Mouse (Mus musculus) hindbrain, postnatal 0 days (tissue): ENCODE data around the gene Uba6. TPM values are rescaled to one million over a fixed set of nuclear protein-coding genes. Genes with fewer than 3 reads are reported as not detected.

ENCODE experiments used
- ATAC-seq: fragments of 200-750 bp; cut with Nextera tagmentation; 2 replicates; pipeline ENCODE4 v1.8.0; 2017; ENCODE audit warnings: mild to moderate bottlenecking, moderate TSS enrichment, moderate library complexity
- DNase-seq: peaks from one replicate; pipeline ENCODE4 v3.0.0-alpha.2; 2015; ENCODE audit warnings: low spot score
- H3K27ac ChIP-seq: fragments of 300-500 bp; sonication (generic); 2 replicates; pipeline ENCODE4 v1.5.1; 2014; ENCODE audit warnings: mild to moderate bottlenecking
- H3K27me3 ChIP-seq: fragments of 300-500 bp; sonication (generic); 2 replicates; pipeline ENCODE4 v1.6.1; 2014; ENCODE audit warnings: low read length, mixed read lengths; ENCODE audit not compliant: insufficient read depth
- H3K36me3 ChIP-seq: fragments of 300-500 bp; sonication (generic); 2 replicates; pipeline ENCODE4 v1.6.1; 2014; ENCODE audit warnings: low read length, mixed read lengths; ENCODE audit not compliant: insufficient read depth
- H3K4me1 ChIP-seq: fragments of 300-500 bp; sonication (generic); 2 replicates; pipeline ENCODE4 v1.6.1; 2014; ENCODE audit warnings: antibody characterized with exemption, low read length, mixed read lengths; ENCODE audit not compliant: insufficient read depth
- H3K4me2 ChIP-seq: fragments of 300-500 bp; sonication (generic); 2 replicates; pipeline ENCODE4 v1.6.1; 2014; ENCODE audit warnings: low read depth, mild to moderate bottlenecking, low read length, moderate library complexity, mixed read lengths
- H3K4me3 ChIP-seq: fragments of 300-500 bp; sonication (generic); 2 replicates; pipeline ENCODE4 v1.5.1; 2014; ENCODE audit warnings: low read length
- H3K9ac ChIP-seq: fragments of 300-500 bp; sonication (generic); replicated peaks from 2 replicates; pipeline ENCODE4 v1.6.1; 2014; ENCODE audit warnings: mild to moderate bottlenecking, low read length, moderate library complexity, mixed read lengths
- H3K9me3 ChIP-seq: fragments of 300-500 bp; sonication (generic); 2 replicates; pipeline ENCODE4 v1.6.1; 2016; ENCODE audit warnings: low read length, mixed read lengths
- CTCF ChIP-seq: IDR thresholded peaks from 2 replicates; pipeline ENCODE4 v1.5.1; 2016; ENCODE audit warnings: antibody characterized with exemption, control low read depth, low read depth
- WGBS: fragments of 180-500 bp; shearing (Covaris S2); extraction: QIAGEN DNeasy Blood & Tissue Kit; methylation state at CpG from one replicate; pipeline ENCODE4 v1.1.7; 2014; 5-methylcytosine and 5-hydroxymethylcytosine counted together
- polyA plus RNA-seq: library from polyadenylated mRNA; unstranded; fragments of >200 nt; fragmentation: Nextera tagmentation; extraction: Ambion mirVana; gene quantifications from 2 replicates; pipeline ENCODE4 v1.2.1, GENCODE M21; 2015
- total RNA-seq: library from RNA; depleted of rRNA; stranded (reverse); fragments of >200 nt; gene quantifications from 2 replicates; pipeline ENCODE4 v1.2.3, GENCODE M21; 2014

The Uba6 gene
- total and polyA plus RNA-seq, 2 experiments from 2014 or later: 7.2 to 11.9 TPM

GRCm38 (mm10) chr5:86172088-86172448 is 535 bp downstream of the Uba6 start:
- H3K27ac ChIP-seq: peak overlapping the region; percentile 95
- WGBS: under 1% methylated on average over 15 of the region's 15 CpGs
- no peaks in the 10 kb centered on the region for H3K4me1 ChIP-seq
- ATAC-seq (no peak), DNase-seq (no peak)
- no peaks in the 10 kb centered on the region for H3K27me3 ChIP-seq
- peak overlapping the region; percentile 87 for H3K4me2 ChIP-seq
- H3K4me3 ChIP-seq: peak overlapping the region; percentile 74
- no peaks in the 10 kb centered on the region for H3K36me3 ChIP-seq
- H3K9me3 ChIP-seq: no peaks in the 10 kb centered on the region
- no peak for TF ChIP-seq CTCF
- peak overlapping the region; percentile 84 for H3K9ac ChIP-seq

- no peak for DNase-seq
- Histone ChIP-seq H3K9ac (no peak overlapping the region), H3K27ac (no peak overlapping the region), H3K36me3 (peaks cover 19% of the 10 kb centered on the region), H3K4me3 (no peak overlapping the region), H3K27me3 (no peaks in the 10 kb centered on the region), H3K9me3 (no peaks in the 10 kb centered on the region), H3K4me1 (no peaks in the 10 kb centered on the region), H3K4me2 (no peak overlapping the region)
- no peak for TF ChIP-seq CTCF
- no peak for ATAC-seq
These were observed 42.8 kb downstream of the Uba6 start for GRCm38 (mm10) chr5:86129828-86130227.

GRCm38 (mm10) chr5:86128749-86129148 is 43.9 kb downstream of the Uba6 start:
- ATAC-seq (no peak), DNase-seq (no peak)
- no peak overlapping the region for H3K4me2 ChIP-seq
- H3K27ac ChIP-seq: no peak overlapping the region
- H3K4me3 ChIP-seq: no peak overlapping the region
- H3K36me3 ChIP-seq: peaks cover 19% of the 10 kb centered on the region
- TF ChIP-seq CTCF: no peak
- H3K4me1 ChIP-seq: no peaks in the 10 kb centered on the region
- no peaks in the 10 kb centered on the region for H3K9me3 ChIP-seq
- 94% methylated on average over 1 of the region's 1 CpGs for WGBS
- H3K9ac ChIP-seq: no peak overlapping the region
- H3K27me3 ChIP-seq: no peaks in the 10 kb centered on the region

- Histone ChIP-seq H3K9me3 (no peaks in the 10 kb centered on the region), H3K27ac (no peak overlapping the region), H3K9ac (no peak overlapping the region), H3K4me3 (no peak overlapping the region), H3K4me1 (no peaks in the 10 kb centered on the region), H3K4me2 (no peak overlapping the region), H3K27me3 (no peaks in the 10 kb centered on the region), H3K36me3 (peaks cover 15% of the 10 kb centered on the region)
- TF ChIP-seq CTCF: no peak
- DNase-seq: no peak
- no peak for ATAC-seq
- 92% methylated on average over 9 of the region's 9 CpGs for WGBS
These were observed 54.0 kb downstream of the Uba6 start for GRCm38 (mm10) chr5:86118457-86119094.

- DNase-seq: no peak
- Histone ChIP-seq H3K9ac (no peak overlapping the region), H3K4me1 (no peaks in the 10 kb centered on the region), H3K36me3 (peaks cover 7% of the 10 kb centered on the region), H3K4me2 (no peak overlapping the region), H3K27me3 (no peaks in the 10 kb centered on the region), H3K4me3 (no peak overlapping the region), H3K9me3 (no peaks in the 10 kb centered on the region), H3K27ac (no peak overlapping the region)
- TF ChIP-seq CTCF: no peak
- 61% methylated on average over 1 of the region's 1 CpGs for WGBS
- ATAC-seq: no peak
These were observed 58.6 kb downstream of the Uba6 start for GRCm38 (mm10) chr5:86113997-86114396.

GRCm38 (mm10) chr5:86113037-86113436 is 59.6 kb downstream of the Uba6 start:
- H3K9me3 ChIP-seq: no peaks in the 10 kb centered on the region
- DNase-seq: no peak
- peaks cover 4% of the 10 kb centered on the region; the same call in 1 of the 2 replicates for H3K36me3 ChIP-seq
- ATAC-seq: no peak
- WGBS: 97% methylated on average over 2 of the region's 2 CpGs
- no peak overlapping the region for H3K9ac ChIP-seq
- no peak overlapping the region for H3K4me2 ChIP-seq
- no peaks in the 10 kb centered on the region for H3K27me3 ChIP-seq
- H3K4me1 ChIP-seq: no peaks in the 10 kb centered on the region
- no peak for TF ChIP-seq CTCF
- no peak overlapping the region for H3K27ac ChIP-seq
- H3K4me3 ChIP-seq: no peak overlapping the region

- Histone ChIP-seq H3K4me2 (no peak overlapping the region), H3K27ac (no peak overlapping the region), H3K4me1 (no peaks in the 10 kb centered on the region), H3K27me3 (no peaks in the 10 kb centered on the region), H3K36me3 (peaks cover 4% of the 10 kb centered on the region; the same call in 1 of the 2 replicates), H3K9ac (no peak overlapping the region), H3K4me3 (no peak overlapping the region), H3K9me3 (no peaks in the 10 kb centered on the region)
- TF ChIP-seq CTCF: no peak
- 95% methylated on average over 1 of the region's 1 CpGs for WGBS
- DNase-seq (no peak), ATAC-seq (no peak)
These were observed 61.5 kb downstream of the Uba6 start for GRCm38 (mm10) chr5:86111074-86111473.
